Mouse (Mus musculus) neural tube, embryonic 11.5 days (tissue): ENCODE measurements at regions not wholly inside any gene's neighbourhood (a gene's known extent, or its start where the extent isn't known, plus 50 kb on each side); places are given as distances from the start of the nearest gene placed in this dataset.

Experiments used
- ATAC-seq: fragments of 200-750 bp; cut with Nextera tagmentation; 2 replicates; pipeline ENCODE4 v1.8.0; 2017; ENCODE audit warnings: moderate number of reproducible peaks, mild to moderate bottlenecking, moderate TSS enrichment, moderate library complexity; ENCODE audit not compliant: insufficient read depth, low FRiP score, low TSS enrichment
- DNase-seq: peaks from one replicate; pipeline ENCODE4 v3.0.0-alpha.2; 2015; ENCODE audit warnings: low spot score
- H3K27ac ChIP-seq: fragments of 300-500 bp; sonication (generic); 2 replicates; pipeline ENCODE4 v1.5.1; 2014; ENCODE audit warnings: low read depth, mild to moderate bottlenecking, low read length
- H3K27me3 ChIP-seq: fragments of 300-500 bp; sonication (generic); 2 replicates; pipeline ENCODE4 v1.6.1; 2014; ENCODE audit warnings: mild to moderate bottlenecking, low read length, mixed read lengths; ENCODE audit not compliant: control insufficient read depth, insufficient read depth
- H3K36me3 ChIP-seq: fragments of 300-500 bp; sonication (generic); 2 replicates; pipeline ENCODE4 v1.6.1; 2014; ENCODE audit warnings: mild to moderate bottlenecking, low read length, moderate library complexity, mixed read lengths; ENCODE audit not compliant: control insufficient read depth, insufficient read depth
- H3K4me1 ChIP-seq: fragments of 300-500 bp; sonication (generic); 2 replicates; pipeline ENCODE4 v1.6.1; 2014; ENCODE audit warnings: low read length, mixed read lengths; ENCODE audit not compliant: control insufficient read depth, insufficient read depth
- H3K4me2 ChIP-seq: fragments of 300-500 bp; sonication (generic); 2 replicates; pipeline ENCODE4 v1.6.1; 2014; ENCODE audit warnings: low read depth, mild to moderate bottlenecking, moderate library complexity
- H3K4me3 ChIP-seq: fragments of 300-500 bp; sonication (generic); 2 replicates; pipeline ENCODE4 v1.5.1; 2014; ENCODE audit warnings: low read depth, low read length
- H3K9ac ChIP-seq: fragments of 300-500 bp; sonication (generic); 2 replicates; pipeline ENCODE4 v1.6.1; 2014; ENCODE audit warnings: mild to moderate bottlenecking, low read length
- H3K9me3 ChIP-seq: fragments of 300-500 bp; sonication (generic); 2 replicates; pipeline ENCODE4 v1.6.1; 2016; ENCODE audit warnings: low read length; ENCODE audit not compliant: control insufficient read depth
- WGBS: fragments of 180-500 bp; shearing (Covaris S2); extraction: QIAGEN DNeasy Blood & Tissue Kit; methylation state at CpG from one replicate; pipeline ENCODE4 v1.1.7; 2014; 5-methylcytosine and 5-hydroxymethylcytosine counted together

- no peak overlapping the region for H3K9ac ChIP-seq
- WGBS = 88% methylated on average over 17 of the region's 17 CpGs
- no peaks in the 10 kb centered on the region for H3K9me3 ChIP-seq
- no peak for ATAC-seq
- no peaks in the 10 kb centered on the region for H3K27me3 ChIP-seq
- DNase-seq = no peak
- no peak overlapping the region for H3K4me3 ChIP-seq
- no peaks in the 10 kb centered on the region for H3K36me3 ChIP-seq
- H3K27ac ChIP-seq = no peak overlapping the region
- no peak overlapping the region for H3K4me2 ChIP-seq
- H3K4me1 ChIP-seq = no peaks in the 10 kb centered on the region
Observed at GRCm38 (mm10) chr3:149225684-149226083, 235.3 kb upstream of the Adgrl2 start.

- H3K36me3 ChIP-seq = no peaks in the 10 kb centered on the region
- no peaks in the 10 kb centered on the region for H3K9me3 ChIP-seq
- no peak overlapping the region for H3K9ac ChIP-seq
- WGBS = 96% methylated on average over 4 of the region's 4 CpGs
- ATAC-seq = no peak
- no peak overlapping the region for H3K4me3 ChIP-seq
- H3K4me2 ChIP-seq = no peak overlapping the region
- H3K4me1 ChIP-seq = no peaks in the 10 kb centered on the region
- DNase-seq = no peak
- no peaks in the 10 kb centered on the region for H3K27me3 ChIP-seq
- no peak overlapping the region for H3K27ac ChIP-seq
Observed at GRCm38 (mm10) chr3:149224271-149224670, 233.9 kb upstream of the Adgrl2 start.

DNA sequence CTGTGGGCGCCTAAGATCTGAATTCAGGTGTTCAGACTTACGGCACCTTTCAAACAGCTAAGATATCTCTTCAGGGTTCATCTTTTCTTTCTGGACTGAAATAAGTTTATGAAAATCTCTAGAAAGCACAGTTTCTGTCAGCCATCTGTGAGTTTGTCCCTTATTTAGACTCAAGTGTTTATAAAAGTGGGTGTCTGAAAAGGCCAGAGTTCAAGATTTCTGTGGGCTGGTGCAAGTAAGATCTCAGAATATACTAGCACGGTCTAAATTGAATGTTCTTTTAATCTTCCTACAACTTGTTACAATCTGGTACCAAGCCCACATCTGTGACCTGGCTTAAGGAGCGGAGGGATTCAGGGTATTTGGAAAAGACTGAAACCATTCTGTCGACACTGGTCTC, 233.4 kb upstream of the Adgrl2 start:
- ATAC-seq (no peak), DNase-seq (no peak)
- H3K27me3 ChIP-seq = no peaks in the 10 kb centered on the region
- H3K4me1 ChIP-seq = no peaks in the 10 kb centered on the region
- no peak overlapping the region for H3K4me2 ChIP-seq
- no peak overlapping the region for H3K4me3 ChIP-seq
- no peaks in the 10 kb centered on the region for H3K36me3 ChIP-seq
- H3K9ac ChIP-seq = no peak overlapping the region
- 92% methylated on average over 5 of the region's 5 CpGs for WGBS
- no peak overlapping the region for H3K27ac ChIP-seq
- H3K9me3 ChIP-seq = no peaks in the 10 kb centered on the region

GRCm38 (mm10) chr3:149220958-149221357, 230.6 kb upstream of the Adgrl2 start:
- no peaks in the 10 kb centered on the region for H3K4me1 ChIP-seq
- WGBS = 86% methylated on average over 4 of the region's 4 CpGs
- ATAC-seq (no peak), DNase-seq (no peak)
- no peak overlapping the region for H3K4me2 ChIP-seq
- no peak overlapping the region for H3K4me3 ChIP-seq
- H3K9me3 ChIP-seq = no peaks in the 10 kb centered on the region
- H3K9ac ChIP-seq = no peak overlapping the region
- no peaks in the 10 kb centered on the region for H3K27me3 ChIP-seq
- no peak overlapping the region for H3K27ac ChIP-seq
- no peaks in the 10 kb centered on the region for H3K36me3 ChIP-seq

GRCm38 (mm10) chr3:149220304-149220951, 230.1 kb upstream of the Adgrl2 start:
- no peak for ATAC-seq

DNA sequence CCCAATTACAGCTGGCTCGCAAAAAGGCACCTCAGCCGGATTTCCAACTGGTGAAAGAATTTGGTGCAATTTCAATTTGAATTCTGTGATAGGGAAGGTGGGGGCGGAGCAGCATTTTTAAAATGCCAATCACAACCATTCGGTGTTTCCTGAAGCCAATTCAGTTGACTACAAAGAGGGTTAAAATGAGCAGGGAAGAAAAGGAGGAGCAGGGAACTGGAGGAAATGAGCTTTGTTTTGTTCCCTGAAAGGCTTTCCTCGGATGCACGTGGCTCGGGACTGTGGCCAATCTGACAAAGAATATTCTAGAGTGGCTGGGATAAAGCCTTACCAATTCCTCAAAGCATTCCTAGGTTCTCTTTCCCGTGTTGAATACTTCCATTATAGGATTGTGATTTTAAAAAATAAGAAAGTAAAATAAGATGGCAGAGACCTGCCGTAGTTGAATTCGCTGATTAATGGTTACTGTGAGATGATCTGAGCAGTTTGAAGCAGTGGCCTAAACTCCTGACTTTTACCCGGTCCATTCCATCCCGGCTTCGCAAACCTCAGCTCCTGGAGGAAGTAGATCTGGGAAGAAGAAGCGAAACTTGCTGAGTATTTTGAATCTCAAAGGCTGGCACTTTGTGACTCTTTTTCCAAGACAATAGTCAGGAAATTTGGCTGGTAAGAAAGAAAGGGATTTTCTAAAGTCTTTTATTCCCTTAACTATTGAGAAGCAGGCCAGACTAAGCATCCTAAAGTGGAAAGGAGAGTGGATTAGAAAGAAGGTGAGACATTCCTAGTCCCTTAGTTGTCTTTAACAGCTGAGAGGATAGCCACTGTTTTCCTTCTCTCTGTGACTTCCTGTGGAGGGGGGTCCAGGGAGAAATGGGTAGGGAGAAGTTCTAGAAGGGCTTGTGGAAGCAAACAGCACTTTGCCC, 229.3 kb upstream of the Adgrl2 start:
- DNase-seq = no peak
- no peaks in the 10 kb centered on the region for H3K36me3 ChIP-seq
- no peak overlapping the region for H3K4me3 ChIP-seq
- H3K4me1 ChIP-seq = no peaks in the 10 kb centered on the region
- no peak overlapping the region for H3K9ac ChIP-seq
- no peaks in the 10 kb centered on the region for H3K9me3 ChIP-seq
- H3K27me3 ChIP-seq = no peaks in the 10 kb centered on the region
- ATAC-seq = no peak
- no peak overlapping the region for H3K27ac ChIP-seq
- 37% methylated on average over 14 of the region's 14 CpGs for WGBS
- H3K4me2 ChIP-seq = no peak overlapping the region

More at GRCm38 (mm10) chr3:149220304-149220951, 230.1 kb upstream of the Adgrl2 start:
- Histone ChIP-seq H3K4me2 (no peak overlapping the region), H3K9me3 (no peaks in the 10 kb centered on the region), H3K36me3 (no peaks in the 10 kb centered on the region), H3K27ac (no peak overlapping the region), H3K4me3 (no peak overlapping the region), H3K4me1 (no peaks in the 10 kb centered on the region), H3K9ac (no peak overlapping the region), H3K27me3 (no peaks in the 10 kb centered on the region)
- no peak for DNase-seq
- WGBS = 54% methylated on average over 8 of the region's 8 CpGs

- Histone ChIP-seq H3K4me1 (no peaks in the 10 kb centered on the region), H3K4me3 (no peak overlapping the region), H3K9me3 (no peaks in the 10 kb centered on the region), H3K4me2 (no peak overlapping the region), H3K9ac (no peak overlapping the region), H3K27ac (no peak overlapping the region), H3K27me3 (no peaks in the 10 kb centered on the region), H3K36me3 (no peaks in the 10 kb centered on the region)
- DNase-seq = no peak
- no peak for ATAC-seq
- WGBS = 92% methylated on average over 9 of the region's 9 CpGs
Observed at GRCm38 (mm10) chr3:149217916-149218803, 227.8 kb upstream of the Adgrl2 start.

DNA sequence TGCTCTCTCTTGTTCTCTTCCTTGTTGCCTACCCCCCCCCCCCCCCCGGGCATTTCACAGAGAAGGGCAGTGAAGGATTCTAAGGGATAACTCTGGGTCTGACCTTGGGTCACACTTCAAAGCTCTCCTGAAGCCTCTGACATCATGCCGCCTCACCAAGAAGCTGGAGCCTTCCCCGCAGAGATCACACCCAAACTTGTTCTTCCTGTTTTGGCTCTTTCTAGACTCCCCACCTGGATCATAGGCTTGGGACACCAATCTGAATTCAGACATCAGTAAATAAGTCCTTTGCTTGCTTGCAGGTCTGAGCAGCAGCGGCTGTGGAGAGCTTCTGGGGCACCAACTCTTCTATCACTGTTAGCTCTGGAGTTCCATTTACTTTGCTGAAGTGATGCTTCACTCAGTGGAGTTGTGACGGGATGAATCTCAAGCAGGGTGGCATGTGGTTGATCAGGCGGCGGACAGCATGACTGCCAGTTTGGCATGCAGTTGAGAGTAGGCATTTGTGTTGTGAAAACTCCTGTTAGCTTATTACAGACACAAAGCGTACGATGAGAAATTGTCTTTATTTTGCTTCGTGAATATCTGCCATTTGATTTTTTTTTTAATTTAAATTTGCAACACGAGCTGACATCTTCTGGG, 226.5 kb upstream of the Adgrl2 start:
- no peak overlapping the region for H3K4me3 ChIP-seq
- WGBS = 78% methylated on average over 10 of the region's 11 CpGs
- no peaks in the 10 kb centered on the region for H3K27me3 ChIP-seq
- no peak for ATAC-seq
- DNase-seq = no peak
- H3K36me3 ChIP-seq = no peaks in the 10 kb centered on the region
- H3K27ac ChIP-seq = no peak overlapping the region
- no peaks in the 10 kb centered on the region for H3K4me1 ChIP-seq
- no peaks in the 10 kb centered on the region for H3K9me3 ChIP-seq
- H3K4me2 ChIP-seq = no peak overlapping the region
- no peak overlapping the region for H3K9ac ChIP-seq
